Mouse (Mus musculus): ENCODE data around the gene Reep6.

Reep6 gene

GRCm38 (mm10) chr10:80355431-80355830 is 25.7 kb downstream of the Reep6 start:
- no peak for DNase-seq (ENCODE audit: low spot score in 2 of 2)

GRCm38 (mm10) chr10:80356001-80356682 is 26.4 kb downstream of the Reep6 start, which contains the start of gene Plk5:
TSS of gene Plk5 (plus strand) at chr10:80356459.
- DNase-seq (ENCODE audit: low spot score in 2 of 2): no peak

DNA sequence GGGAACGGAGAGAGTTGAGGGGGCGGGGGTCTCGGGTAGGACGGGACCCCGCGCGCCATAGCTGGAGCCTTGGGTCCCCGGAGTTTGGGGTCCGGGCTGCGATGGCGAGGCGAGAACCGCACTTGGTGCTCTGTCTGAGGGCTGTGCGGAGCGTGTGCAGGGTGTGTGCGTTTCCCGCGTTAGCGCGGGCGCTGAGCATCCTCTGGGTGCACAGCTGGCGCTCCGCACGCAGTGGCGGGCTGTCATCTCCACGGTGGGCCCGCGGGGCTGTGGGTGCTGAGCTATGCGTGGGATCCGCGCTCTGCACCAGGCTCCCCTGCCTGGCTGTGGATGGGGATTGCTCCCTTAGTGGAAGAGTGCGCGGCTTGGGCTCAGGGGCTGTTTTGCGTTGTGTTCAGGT is 27.0 kb downstream of the Reep6 start:
- DNase-seq (ENCODE audit: low spot score in 2 of 2): no peak

GRCm38 (mm10) chr10:80357336-80357735 is 27.6 kb downstream of the Reep6 start:
- no peak for DNase-seq (ENCODE audit: low spot score in 2 of 2)

DNA sequence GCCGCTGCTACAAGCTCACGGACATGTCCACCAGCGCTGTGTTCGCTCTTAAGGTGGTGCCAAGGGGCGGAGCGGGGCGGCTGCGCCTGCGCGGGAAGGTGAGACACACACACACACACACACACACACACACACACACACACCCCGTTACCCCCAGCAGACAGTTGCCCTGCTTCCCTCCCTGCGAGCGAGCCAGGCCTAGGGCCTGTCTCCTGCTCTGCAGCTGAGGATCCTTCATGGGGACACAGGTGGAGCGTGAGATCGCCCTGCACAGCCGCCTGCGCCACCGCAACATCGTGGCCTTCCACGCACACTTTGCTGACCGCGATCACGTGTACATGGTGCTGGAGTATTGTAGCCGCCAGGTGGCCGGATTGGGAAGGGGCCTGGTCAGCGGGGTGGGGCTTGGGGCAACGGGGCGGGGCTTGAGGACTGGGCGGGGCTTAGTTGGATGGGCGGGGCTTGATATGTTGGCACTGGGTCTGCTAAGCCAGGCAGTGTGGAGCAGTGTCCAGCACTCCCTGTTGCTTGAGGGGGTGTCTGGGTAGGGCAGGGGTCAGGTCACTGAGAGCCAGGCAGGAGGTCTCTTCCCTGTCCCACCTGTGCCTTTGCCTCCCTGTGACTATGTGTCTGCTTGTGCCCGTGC is 28.4 kb downstream of the Reep6 start:
- no peak for DNase-seq (ENCODE audit: low spot score in 2 of 2)

DNA sequence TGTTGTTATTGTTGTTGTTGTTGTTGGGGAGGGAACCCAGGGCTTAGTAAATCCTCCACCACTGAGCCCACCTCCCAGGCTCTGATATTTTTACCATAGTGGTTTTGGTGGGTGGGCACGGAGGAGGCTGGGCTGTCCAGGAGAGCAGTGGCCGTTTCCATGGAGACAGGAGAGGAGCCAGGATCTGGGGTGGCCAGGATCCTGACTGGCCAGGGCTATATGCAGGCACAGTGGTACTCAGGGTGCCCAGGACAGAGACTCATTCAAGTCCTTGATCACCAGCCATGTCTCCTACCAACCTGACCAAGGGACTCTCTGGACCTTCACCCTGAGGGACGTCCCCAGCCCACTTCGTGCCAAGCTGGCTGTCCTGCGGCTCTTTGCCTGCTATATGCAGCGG is 34.0 kb downstream of the Reep6 start:
- no peak for DNase-seq (ENCODE audit: low spot score in 2 of 2)

DNA sequence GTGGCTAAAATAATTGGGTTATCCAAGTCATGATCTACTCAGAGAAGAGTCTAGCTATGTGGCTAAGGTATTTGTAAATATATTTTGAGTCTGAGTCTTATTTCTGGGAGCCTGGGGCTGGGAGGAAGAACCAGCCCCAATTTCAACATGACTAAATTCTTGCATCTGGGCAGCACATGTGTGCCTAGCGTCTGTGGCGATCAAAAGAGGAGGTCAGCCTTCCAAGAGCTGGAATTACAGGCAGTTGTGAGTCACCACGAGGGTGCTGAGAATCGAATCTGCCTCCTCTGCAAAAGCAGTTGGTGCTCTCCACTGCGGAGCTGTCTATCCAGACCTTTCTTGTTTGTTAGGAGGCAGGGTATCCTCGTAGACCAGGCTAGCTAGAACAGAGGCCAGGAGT is 36.0 kb downstream of the Reep6 start:
- no peak for DNase-seq (ENCODE audit: low spot score in 2 of 2)

GRCm38 (mm10) chr10:80367954-80368353 is 38.2 kb downstream of the Reep6 start:
- DNase-seq (ENCODE audit: low spot score in 2 of 2): no peak

GRCm38 (mm10) chr10:80368392-80368791 is 38.6 kb downstream of the Reep6 start:
- DNase-seq (ENCODE audit: low spot score in 2 of 2): no peak

DNA sequence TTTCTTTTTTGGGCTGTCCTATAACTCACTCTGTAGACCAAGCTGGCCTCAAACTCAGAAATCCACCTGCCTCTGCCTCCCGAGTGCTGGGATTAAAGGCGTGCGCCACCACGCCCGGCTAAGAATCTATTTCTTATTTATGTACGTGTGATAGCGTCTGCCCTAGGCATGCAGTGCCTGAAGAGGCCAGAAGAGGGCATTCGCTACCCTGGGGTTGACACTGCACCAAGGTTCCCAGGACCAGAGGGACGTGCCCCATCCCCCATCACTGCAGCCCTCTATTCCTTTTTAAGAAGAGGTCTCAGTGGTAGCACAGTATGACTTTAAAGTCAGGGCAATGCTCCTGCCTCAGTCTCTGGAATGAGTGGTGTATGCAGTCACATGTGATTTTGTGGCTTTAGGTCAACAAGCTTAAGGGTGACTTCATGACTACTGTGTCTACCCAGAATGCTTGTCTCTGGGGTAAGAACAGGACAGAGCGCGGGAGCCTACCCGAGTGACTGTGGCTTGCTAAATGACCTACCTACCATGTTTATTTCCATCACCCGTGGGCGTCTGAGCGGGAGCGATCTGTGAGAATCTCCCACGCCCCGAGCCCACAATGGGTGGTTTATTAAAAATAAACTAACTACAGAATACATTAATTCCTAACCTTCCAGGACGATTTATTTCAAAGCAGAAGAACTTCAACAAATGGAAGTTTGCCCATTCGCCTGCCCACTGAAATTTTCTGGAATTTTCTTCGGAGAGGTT is 40.4 kb downstream of the Reep6 start:
- no peak for DNase-seq (ENCODE audit: low spot score in 2 of 2)

DNA sequence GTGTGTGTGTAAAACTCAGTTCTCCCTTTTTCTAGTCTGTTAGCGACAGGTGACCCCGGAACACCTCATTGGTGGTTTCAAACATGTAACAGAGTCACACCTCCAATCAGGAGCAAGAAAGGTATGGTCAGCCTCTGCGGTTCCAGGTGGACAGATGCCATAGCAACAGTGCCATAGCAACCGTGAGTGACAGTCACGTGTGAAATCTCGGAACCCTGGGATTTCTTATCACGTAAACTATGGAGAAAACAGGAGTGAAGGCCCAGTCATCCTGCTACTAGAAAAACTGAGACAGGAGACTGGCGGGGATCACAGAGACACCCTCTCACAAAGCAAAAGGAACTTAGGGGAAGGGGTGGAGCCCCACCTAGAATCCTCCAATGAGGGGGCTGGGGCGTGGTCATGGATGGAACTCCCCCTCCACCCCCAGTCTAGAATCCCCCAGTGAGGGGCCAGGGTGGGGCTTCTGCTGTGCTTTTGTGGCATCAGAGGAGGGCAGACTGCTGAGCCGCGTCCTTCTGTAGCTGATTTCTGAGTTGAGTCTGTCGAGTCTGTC is 41.7 kb downstream of the Reep6 start:
- no peak for DNase-seq (ENCODE audit: low spot score in 2 of 2)

GRCm38 (mm10) chr10:80371983-80372382 is 42.2 kb downstream of the Reep6 start:
- no peak for DNase-seq (ENCODE audit: low spot score in 2 of 2)

- DNase-seq (ENCODE audit: low spot score in 2 of 2): no peak
Measured at GRCm38 (mm10) chr10:80372706-80373105, 43.0 kb downstream of the Reep6 start.

DNA sequence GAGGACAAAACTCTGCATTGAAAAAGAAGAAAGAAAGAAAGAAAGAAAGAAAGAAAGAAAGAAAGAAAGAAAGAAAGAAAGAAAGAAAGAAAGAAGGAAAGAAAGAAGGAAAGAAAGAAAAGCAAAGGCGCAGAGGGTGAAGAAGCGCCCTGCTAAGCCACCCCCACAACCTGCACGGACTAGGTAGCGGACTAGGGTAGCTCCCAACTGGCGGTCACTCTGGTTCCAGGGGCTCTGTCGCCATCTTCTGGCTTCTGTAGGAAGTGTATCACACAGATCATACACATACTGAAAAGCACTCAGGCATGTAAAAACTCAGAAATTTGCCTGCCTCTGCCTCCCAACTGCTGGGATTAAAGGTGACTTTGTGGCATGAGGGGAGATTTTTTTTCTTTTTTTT is 44.3 kb downstream of the Reep6 start:
- DNase-seq (ENCODE audit: low spot score in 2 of 2): peak in 1 of 2 experiments; percentile 66

GRCm38 (mm10) chr10:80376160-80376559 is 46.4 kb downstream of the Reep6 start:
- DNase-seq (ENCODE audit: low spot score in 2 of 2): peak; percentile 84 to 89

GRCm38 (mm10) chr10:80377716-80378115 is 48.0 kb downstream of the Reep6 start:
- no peak for DNase-seq (ENCODE audit: low spot score in 2 of 2)

GRCm38 (mm10) chr10:80382641-80383365 is 53.0 kb downstream of the Reep6 start:
- DNase-seq (ENCODE audit: low spot score in 2 of 2): no peak

- no peak for DNase-seq (ENCODE audit: low spot score in 2 of 2)
Measured at GRCm38 (mm10) chr10:80383431-80383830, 53.7 kb downstream of the Reep6 start.

DNA sequence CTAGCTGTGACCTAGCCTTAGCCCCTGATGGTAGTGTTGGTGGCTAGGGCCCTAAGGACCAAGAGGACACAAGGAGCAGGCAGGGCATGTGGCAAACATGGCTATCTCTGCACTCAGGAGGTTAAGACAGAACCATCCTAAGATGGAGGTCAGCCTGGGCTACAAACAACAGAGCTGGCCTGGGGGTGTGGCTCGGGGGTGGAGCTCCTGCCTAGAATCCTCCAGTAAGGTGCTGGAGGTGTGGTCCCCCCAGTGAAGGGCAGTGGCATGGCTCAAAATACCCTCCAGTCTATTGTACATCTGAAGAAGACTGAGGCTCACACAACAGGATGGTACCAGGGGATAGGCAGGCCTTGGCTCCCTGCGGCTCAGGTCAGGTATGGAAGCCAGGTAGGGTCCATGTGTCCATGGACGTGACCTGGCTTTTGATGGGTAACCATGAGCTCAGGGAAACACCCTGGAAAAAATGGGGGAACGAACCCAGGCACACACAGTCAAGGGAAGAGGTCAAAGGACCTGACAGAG is 54.4 kb downstream of the Reep6 start:
- DNase-seq (ENCODE audit: low spot score in 2 of 2): no peak

- no peak for DNase-seq (ENCODE audit: low spot score in 2 of 2)
Measured at GRCm38 (mm10) chr10:80384709-80385108, 55.0 kb downstream of the Reep6 start.

DNA sequence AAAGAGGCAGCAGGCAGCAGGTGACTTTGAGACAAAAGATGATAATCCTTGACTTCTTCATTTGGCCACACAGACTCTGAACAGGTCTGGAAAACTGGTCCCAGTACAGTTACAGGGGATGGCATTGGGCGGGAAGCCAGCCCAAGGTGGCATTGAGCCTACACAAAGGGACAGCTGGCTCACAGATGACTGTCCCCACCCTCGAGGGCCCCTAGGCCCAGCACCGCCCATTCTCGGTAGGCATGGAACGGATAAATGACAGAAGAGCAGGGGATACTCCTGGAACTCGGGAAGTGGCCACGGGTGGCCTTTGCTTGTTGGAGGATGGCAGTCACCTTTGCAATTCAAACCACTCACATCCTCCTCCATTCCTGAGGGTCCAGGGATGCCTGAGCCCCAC is 55.6 kb downstream of the Reep6 start:
- no peak for DNase-seq (ENCODE audit: low spot score in 2 of 2)

All from frontal cortex, postnatal 14 days (tissue).